Mouse (Mus musculus) lung, postnatal 10 days (tissue): ENCODE results near the gene Plekha1.
A peak's percentile ranks its signal among the peaks of the same experiment; 100 is the strongest.

Experiments used
- DNase-seq: peaks from one replicate; pipeline ENCODE4 v3.0.0; 2021

The Plekha1 gene

GRCm38 (mm10) chr7:130865613-130866591 is at the start of gene Plekha1:
Gene Plekha1 (plus strand): TSS chr7:130865756.
- DNase-seq, result peak; percentile 98

GRCm38 (mm10) chr7:130816243-130816642 is 49.3 kb upstream of the Plekha1 start:
- DNase-seq, result no peak

GRCm38 (mm10) chr7:130818813-130819212 is 46.7 kb upstream of the Plekha1 start:
- no peak for DNase-seq

GRCm38 (mm10) chr7:130819624-130820023 is 45.9 kb upstream of the Plekha1 start:
- no peak for DNase-seq

GRCm38 (mm10) chr7:130823992-130824391 is 41.6 kb upstream of the Plekha1 start:
- no peak for DNase-seq

- no peak for DNase-seq
Measured at GRCm38 (mm10) chr7:130826343-130826742, 39.2 kb upstream of the Plekha1 start.

- peak; percentile 82 for DNase-seq
Measured at GRCm38 (mm10) chr7:130827431-130827830, 38.1 kb upstream of the Plekha1 start.

- no peak for DNase-seq
Measured at GRCm38 (mm10) chr7:130827844-130828403, 37.6 kb upstream of the Plekha1 start.

GRCm38 (mm10) chr7:130828475-130828874 is 37.1 kb upstream of the Plekha1 start:
- DNase-seq, result no peak

GRCm38 (mm10) chr7:130831586-130831985 is 34.0 kb upstream of the Plekha1 start:
- DNase-seq, result no peak

GRCm38 (mm10) chr7:130834299-130834698 is 31.3 kb upstream of the Plekha1 start:
- peak; percentile 52 for DNase-seq

GRCm38 (mm10) chr7:130834958-130835861 is 30.3 kb upstream of the Plekha1 start:
- peak; percentile 34 for DNase-seq

GRCm38 (mm10) chr7:130836066-130836465 is 29.5 kb upstream of the Plekha1 start:
- no peak for DNase-seq

- no peak for DNase-seq
Measured at GRCm38 (mm10) chr7:130837941-130838657, 27.5 kb upstream of the Plekha1 start.

- no peak for DNase-seq
Measured at GRCm38 (mm10) chr7:130838658-130839025, 26.9 kb upstream of the Plekha1 start.

- no peak for DNase-seq
Measured at GRCm38 (mm10) chr7:130839380-130840100, 26.0 kb upstream of the Plekha1 start.

- DNase-seq, result no peak
Measured at GRCm38 (mm10) chr7:130847164-130847718, 18.3 kb upstream of the Plekha1 start.

- peak; percentile 53 for DNase-seq
Measured at GRCm38 (mm10) chr7:130854684-130855292, 10.8 kb upstream of the Plekha1 start.

- DNase-seq, result peak; percentile 55
Measured at GRCm38 (mm10) chr7:130855681-130856080, 9.9 kb upstream of the Plekha1 start.

GRCm38 (mm10) chr7:130857973-130858372 is 7.6 kb upstream of the Plekha1 start:
- DNase-seq, result no peak

GRCm38 (mm10) chr7:130859926-130860325 is 5.6 kb upstream of the Plekha1 start:
- no peak for DNase-seq
